Mouse (Mus musculus) urinary bladder, postnatal 25 days (tissue): Measurements from ENCODE around the gene 4931428F04Rik.

Experiments used
- DNase-seq: peaks from one replicate; pipeline ENCODE4 v3.0.0; 2022; ENCODE audit warnings: low spot score

Gene 4931428F04Rik

GRCm38 (mm10) chr8:105289805-105290460, at the start of gene 4931428F04Rik:
4931428F04Rik (minus strand) TSS chr8:105289864.
- DNase-seq = peak; percentile 26

DNA sequence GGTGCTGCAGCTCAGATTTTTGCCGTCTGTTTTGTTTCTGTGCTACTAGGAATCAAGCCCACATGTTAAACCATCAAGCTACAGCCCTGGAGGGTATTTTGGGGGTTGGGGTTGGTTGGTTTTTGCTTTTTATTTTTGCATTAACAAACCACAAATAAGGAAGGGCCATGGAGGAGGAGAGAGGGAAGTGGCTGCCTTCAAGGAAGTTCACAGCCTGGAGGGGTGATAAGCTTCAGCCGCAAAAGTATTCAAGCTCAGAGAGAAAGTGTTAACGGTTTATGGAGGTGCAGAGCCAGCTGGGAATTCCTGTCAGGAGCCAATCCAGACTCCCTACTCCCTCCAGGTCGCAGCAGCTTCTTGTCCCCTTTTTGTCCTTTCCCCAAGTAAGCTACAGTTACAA, 49.3 kb upstream of the 4931428F04Rik start:
- DNase-seq = no peak

GRCm38 (mm10) chr8:105336373-105337130, 46.9 kb upstream of the 4931428F04Rik start:
- no peak for DNase-seq

- no peak for DNase-seq
These were observed 42.9 kb upstream of the 4931428F04Rik start for GRCm38 (mm10) chr8:105332523-105332922.

GRCm38 (mm10) chr8:105331931-105332330, 42.3 kb upstream of the 4931428F04Rik start:
- DNase-seq = no peak

- no peak for DNase-seq
These were observed 41.8 kb upstream of the 4931428F04Rik start for GRCm38 (mm10) chr8:105331469-105331868.

DNA sequence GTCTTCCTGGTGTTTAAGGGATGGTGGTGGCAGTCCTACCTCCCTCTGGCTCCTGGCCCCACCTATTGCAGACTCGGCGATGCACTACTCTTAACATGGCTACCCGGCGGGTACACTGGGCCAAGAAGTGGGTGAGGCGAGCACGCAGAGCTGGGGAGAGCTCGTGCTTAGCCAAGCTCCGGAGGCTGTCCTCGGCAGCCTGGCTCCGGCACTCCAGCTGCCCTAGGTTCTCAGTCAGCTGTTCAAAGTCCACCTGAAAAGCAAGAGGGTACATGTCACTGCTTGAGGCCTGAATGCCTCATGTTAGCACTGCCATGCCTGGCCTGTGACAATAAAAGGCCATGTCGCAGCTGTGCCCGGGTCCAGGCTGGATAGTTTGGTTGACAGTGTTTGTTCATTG, 40.7 kb upstream of the 4931428F04Rik start:
- DNase-seq = no peak

GRCm38 (mm10) chr8:105326968-105327367, 37.3 kb upstream of the 4931428F04Rik start:
- DNase-seq = no peak

- peak; percentile 97 for DNase-seq
These were observed 36.5 kb upstream of the 4931428F04Rik start, which contains the start of the genes Lrrc29 and Tmem208 for GRCm38 (mm10) chr8:105326141-105326672. Lrrc29 (minus strand) TSS chr8:105326278. Tmem208 (plus strand) TSS chr8:105326354.

DNA sequence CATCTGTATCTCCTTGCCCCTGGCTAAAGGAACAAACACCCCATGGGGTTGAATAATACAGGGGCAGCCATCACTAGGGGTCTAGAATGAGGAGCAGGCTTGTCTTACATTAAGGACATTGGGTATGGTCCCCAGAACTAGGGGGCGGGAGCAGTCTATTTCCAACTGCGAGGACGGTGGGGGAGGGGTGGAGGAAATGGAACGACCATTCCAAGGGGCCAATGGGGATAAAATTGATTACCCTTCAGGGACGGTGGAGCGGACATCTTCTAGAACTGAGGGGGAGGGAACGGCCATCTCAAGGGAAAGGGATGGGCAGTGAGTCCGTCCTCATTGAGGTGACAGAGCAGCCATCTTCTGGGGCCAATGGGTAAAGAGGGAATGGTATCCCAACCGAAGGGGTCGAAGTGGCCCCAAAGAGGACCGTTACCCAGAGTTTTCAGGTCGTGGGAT, 36.0 kb upstream of the 4931428F04Rik start:
- DNase-seq = no peak

DNA sequence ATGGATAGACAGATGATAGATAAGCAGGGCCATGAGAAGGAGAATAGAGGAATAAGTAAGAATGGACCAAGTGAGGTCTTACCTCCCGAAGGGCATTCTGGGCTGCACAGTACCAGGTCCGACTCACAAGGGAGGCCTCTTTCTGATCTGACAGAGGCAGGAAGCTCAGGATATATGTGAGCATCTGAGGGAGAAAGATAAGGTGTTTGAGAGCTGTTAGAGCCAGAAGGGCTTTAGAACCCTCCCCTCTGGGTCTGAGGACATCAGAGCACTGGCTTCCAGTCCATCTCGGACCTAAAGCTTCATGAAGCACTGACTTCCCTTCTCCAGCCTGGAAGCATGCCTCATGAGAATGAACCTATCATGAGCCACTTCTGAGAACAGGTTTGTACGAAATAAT, 33.5 kb upstream of the 4931428F04Rik start:
- no peak for DNase-seq

DNA sequence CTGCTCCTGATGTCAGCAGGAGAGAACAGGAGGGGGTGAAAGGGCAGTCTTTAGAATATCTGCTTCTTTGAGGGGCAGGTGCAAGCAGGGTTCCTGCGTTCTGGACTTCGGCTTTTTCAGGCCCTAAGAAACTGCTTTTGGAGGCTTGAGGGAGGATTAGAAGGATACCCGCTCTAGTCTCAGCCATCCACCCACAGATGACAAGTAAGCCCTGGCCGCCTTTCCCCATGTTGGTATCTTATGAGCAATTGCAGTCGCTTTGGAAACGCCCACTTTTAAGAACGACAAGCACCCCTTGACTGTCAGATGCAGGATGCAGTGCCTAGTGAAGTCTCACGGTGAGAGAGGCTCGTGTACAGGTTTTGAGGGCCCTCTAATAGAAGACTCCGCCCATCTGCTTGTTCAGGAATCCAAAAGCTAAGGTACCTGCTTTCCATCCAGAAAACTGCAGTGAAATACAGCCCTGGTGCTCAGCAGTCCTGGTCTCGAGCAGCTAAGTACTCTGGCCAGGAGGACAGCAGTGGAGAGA, 29.1 kb upstream of the 4931428F04Rik start:
- no peak for DNase-seq

DNA sequence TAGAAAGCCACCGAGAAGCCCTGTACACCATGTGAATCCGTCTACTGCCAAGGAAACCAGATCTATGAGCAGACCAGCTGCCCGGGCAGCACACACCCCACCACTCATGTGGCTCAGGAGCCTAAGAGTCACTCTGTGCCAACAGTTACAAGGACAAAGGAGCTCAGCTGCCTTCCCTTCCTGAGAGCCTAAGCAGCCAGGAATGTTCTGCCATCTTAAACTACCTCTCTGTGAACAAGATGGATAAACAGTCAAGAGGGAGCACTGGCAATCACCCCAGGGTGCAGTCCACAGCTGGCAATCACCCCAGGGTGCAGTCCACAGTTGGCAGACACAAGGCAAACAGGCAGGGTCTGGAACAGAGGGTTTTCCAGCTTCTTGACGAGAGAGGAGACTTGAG, 28.3 kb upstream of the 4931428F04Rik start:
- no peak for DNase-seq

GRCm38 (mm10) chr8:105315073-105315769, 25.6 kb upstream of the 4931428F04Rik start:
- DNase-seq = no peak

GRCm38 (mm10) chr8:105313622-105314402, 24.1 kb upstream of the 4931428F04Rik start:
- no peak for DNase-seq

- no peak for DNase-seq
These were observed 23.3 kb upstream of the 4931428F04Rik start for GRCm38 (mm10) chr8:105312891-105313481.

- no peak for DNase-seq
These were observed 22.1 kb upstream of the 4931428F04Rik start for GRCm38 (mm10) chr8:105311718-105312117.

- DNase-seq = no peak
These were observed 20.5 kb upstream of the 4931428F04Rik start for GRCm38 (mm10) chr8:105310118-105310517.

- DNase-seq = no peak
These were observed 19.6 kb upstream of the 4931428F04Rik start for GRCm38 (mm10) chr8:105309142-105309847.

DNA sequence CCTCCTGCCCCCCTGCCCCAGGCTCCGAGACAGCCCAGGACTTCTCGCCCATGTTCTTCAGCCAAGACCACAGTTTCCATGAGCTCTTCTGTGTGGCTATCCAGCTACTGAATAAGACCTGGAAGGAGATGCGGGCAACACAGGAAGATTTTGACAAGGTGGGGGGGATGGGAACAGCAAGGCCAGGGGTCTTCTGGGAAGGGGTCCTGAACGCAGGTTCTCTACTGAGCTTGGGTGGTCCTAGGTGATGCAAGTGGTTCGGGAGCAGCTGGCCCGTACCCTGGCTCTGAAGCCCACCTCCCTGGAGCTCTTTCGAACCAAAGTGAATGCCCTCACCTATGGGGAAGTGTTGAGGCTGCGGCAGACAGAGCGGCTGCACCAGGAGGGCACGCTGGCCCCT, 18.8 kb upstream of the 4931428F04Rik start:
- DNase-seq = no peak
